ENCODE assay signal across 10 mouse cellular contexts in genomic region chr7:44649990-44650389, GRCm38 (mm10). TPM values are rescaled to one million over a fixed set of nuclear protein-coding genes. Genes with fewer than 3 reads are reported as not detected.
A peak's percentile ranks its signal among the peaks of the same experiment; 100 is the strongest.
DNase-seq lines count a peak whose midpoint lies in the region; ATAC-seq lines count a peak whose summit lies in the region.
"Had no signal": no experiment of that assay in that cellular context is flagged by ENCODE, and none has a peak within 500 bp of the region (broad histone marks: within the 10 kb centered on the region; RNA-seq: fewer than 3 reads in every experiment).

No protein-coding gene starts in this region.

- peaks cover 20% of the 10 kb centered on the region for H3K27me3 ChIP-seq in midbrain, embryonic 13.5 days

- no peak overlapping the region for H3K9ac ChIP-seq in midbrain, embryonic 13.5 days (replicated peaks)
- H3K9ac ChIP-seq: limb, embryonic 13.5 days had no signal

- H3K9me3 ChIP-seq in midbrain, embryonic 13.5 days: no peaks in the 10 kb centered on the region
- H3K9me3 ChIP-seq: limb, embryonic 13.5 days had no signal

- no peaks in the 10 kb centered on the region for H3K36me3 ChIP-seq in midbrain, embryonic 13.5 days
- H3K36me3 ChIP-seq: limb, embryonic 13.5 days had no signal

- H3K4me3 ChIP-seq in midbrain, embryonic 13.5 days (replicated peaks): no peak overlapping the region
- H3K4me3 ChIP-seq: limb, embryonic 13.5 days had no signal

- no peaks in the 10 kb centered on the region for H3K4me1 ChIP-seq in midbrain, embryonic 13.5 days (replicated peaks)
- H3K4me1 ChIP-seq: limb, embryonic 13.5 days had no signal

- no peak overlapping the region for H3K27ac ChIP-seq in midbrain, embryonic 13.5 days
- H3K27ac ChIP-seq: limb, embryonic 13.5 days had no signal

- ATAC-seq in midbrain, embryonic 13.5 days: peak; percentile 56; the same call in 1 of the 2 replicates

- 10% methylated on average over 4 of the region's 4 CpGs for WGBS in midbrain, embryonic 13.5 days

- DNase-seq in heart, adult 11 months: peak; percentile 82
- no peak for DNase-seq in heart, adult 9 months (ENCODE audit: low spot score in 2 of 2)
- peak; percentile 88 for DNase-seq in A20 (ENCODE audit: low read depth, low spot score)
- peak; percentile 71 for DNase-seq in adrenal gland, postnatal 10 days
- peak; percentile 52 for DNase-seq in embryo, embryonic 11.5 days (ENCODE audit: low read depth, low spot score)
- peak; percentile 59 to 77 for DNase-seq in layer of hippocampus, adult 18-20 months (ENCODE audit: low spot score in 2 of 2)
- peak; percentile 42 for DNase-seq in thymus, postnatal 25 days

- no peak overlapping the region for H3K4me2 ChIP-seq in midbrain, embryonic 13.5 days (replicated peaks)
- H3K4me2 ChIP-seq: limb, embryonic 13.5 days had no signal

RNA-seq across cellular contexts. Expression of gene Myh14, which starts 20.7 kb away (rescaled TPM):
- total RNA-seq in adrenal gland, postnatal 10 days (2021): 1 to 10 TPM; 5.5 to 9.8 TPM
- total RNA-seq in layer of hippocampus, adult 18-20 months (2021): 10 to 100 TPM; 31.4 to 33.4 TPM
- polyA plus RNA-seq in midbrain, embryonic 13.5 days (2015; fragmentation: Nextera tagmentation; extraction: Ambion mirVana): 0.84 and 1.2 TPM in 2 replicates

RNA-seq across cellular contexts. Expression of gene Izumo2, which starts 58.6 kb away (rescaled TPM):
- total RNA-seq in adrenal gland, postnatal 10 days (2021): not detected
- total RNA-seq in layer of hippocampus, adult 18-20 months (2021): not detected
- polyA plus RNA-seq in midbrain, embryonic 13.5 days (2015; fragmentation: Nextera tagmentation; extraction: Ambion mirVana): not detected in 2 replicates
- total RNA-seq: adrenal gland, postnatal 4 days had no signal
- polyA plus RNA-seq: limb, embryonic 13.5 days had no signal

RNA-seq across cellular contexts. Expression of gene Kcnc3, which starts 59.5 kb away (rescaled TPM):
- 1 to 10 TPM; 4.7 to 4.8 TPM for total RNA-seq in adrenal gland, postnatal 10 days (2021)
- total RNA-seq in layer of hippocampus, adult 18-20 months (2021): 100 to 1,000 TPM; 164 to 170 TPM
- 3.7 and 4.4 TPM in 2 replicates for polyA plus RNA-seq in midbrain, embryonic 13.5 days (2015; fragmentation: Nextera tagmentation; extraction: Ambion mirVana)

Comparison
In these comparisons a context has a peak if more than half of its experiments do, and no peak if none do; other contexts are left out.
1. DNase-seq: peak in heart, adult 11 months (single experiment), A20 (single experiment), adrenal gland, postnatal 10 days (single experiment), embryo, embryonic 11.5 days (single experiment), layer of hippocampus, adult 18-20 months (2 of 2) and thymus, postnatal 25 days (single experiment); none in heart, adult 9 months (0 of 2).
2. RNA of gene Kcnc3, which starts 59.5 kb away (total RNA-seq): 164 to 170 TPM in layer of hippocampus, adult 18-20 months; 4.7 to 4.8 TPM in adrenal gland, postnatal 10 days; every median in the first group is over 10 times any median in the second.